Mouse (Mus musculus) kidney, adult 8-10 months (tissue): ENCODE measurements at regions not wholly inside any gene's neighbourhood (a gene's known extent, or its start where the extent isn't known, plus 50 kb on each side); places are given as distances from the start of the nearest gene placed in this dataset.

ENCODE experiments used
- DNase-seq, 2 experiments: peaks; one replicate each; pipeline ENCODE4 v3.0.0; 2022

GRCm38 (mm10) chr17:31776949-31777607, 78.5 kb downstream of the Sik1 start:
- peak; percentile 24 to 62 for DNase-seq

GRCm38 (mm10) chr17:31777751-31778150, 77.9 kb downstream of the Sik1 start:
- DNase-seq: no peak

GRCm38 (mm10) chr17:31779466-31779865, 76.1 kb downstream of the Sik1 start:
- no peak for DNase-seq

- DNase-seq: no peak
Observed at GRCm38 (mm10) chr17:31782251-31782650, 73.4 kb downstream of the Sik1 start.

- no peak for DNase-seq
Observed at GRCm38 (mm10) chr17:31783071-31783470, 72.5 kb downstream of the Sik1 start.

- peak; percentile 71 to 75 for DNase-seq
Observed at GRCm38 (mm10) chr17:31788316-31788715, 67.3 kb downstream of the Sik1 start.

- peak; percentile 59 to 74 for DNase-seq
Observed at GRCm38 (mm10) chr17:31789068-31789583, 66.5 kb downstream of the Sik1 start.

- DNase-seq: peak; percentile 35 to 55
Observed at GRCm38 (mm10) chr17:31789906-31790279, 65.7 kb downstream of the Sik1 start.

- peak; percentile 46 to 62 for DNase-seq
Observed at GRCm38 (mm10) chr17:31790280-31791063, 65.1 kb downstream of the Sik1 start.

GRCm38 (mm10) chr17:31791656-31792055, 63.9 kb downstream of the Sik1 start:
- no peak for DNase-seq

GRCm38 (mm10) chr17:31793040-31793439, 62.6 kb downstream of the Sik1 start:
- no peak for DNase-seq

- peak; percentile 30 to 51 for DNase-seq
Observed at GRCm38 (mm10) chr17:31793521-31793920, 62.1 kb downstream of the Sik1 start.

GRCm38 (mm10) chr17:31793964-31794363, 61.6 kb downstream of the Sik1 start:
- peak in 1 of 2 experiments; percentile 15 for DNase-seq
